Mouse (Mus musculus) thymus, postnatal 14 days (tissue): ENCODE results near the gene Gm21887.
"Not testable (repeated sequence)": the region's sequence is repeated elsewhere in the genome, so short reads cannot be mapped to it uniquely, and the experiment has no call there.

ENCODE experiments used
- DNase-seq: peaks from one replicate; pipeline ENCODE4 v3.0.0; 2021

The Gm21887 gene

GRCm38 (mm10) chrX:169998559-169999219 lies 10.8 kb upstream of the Gm21887 start:
- not testable (repeated sequence) for DNase-seq

DNA sequence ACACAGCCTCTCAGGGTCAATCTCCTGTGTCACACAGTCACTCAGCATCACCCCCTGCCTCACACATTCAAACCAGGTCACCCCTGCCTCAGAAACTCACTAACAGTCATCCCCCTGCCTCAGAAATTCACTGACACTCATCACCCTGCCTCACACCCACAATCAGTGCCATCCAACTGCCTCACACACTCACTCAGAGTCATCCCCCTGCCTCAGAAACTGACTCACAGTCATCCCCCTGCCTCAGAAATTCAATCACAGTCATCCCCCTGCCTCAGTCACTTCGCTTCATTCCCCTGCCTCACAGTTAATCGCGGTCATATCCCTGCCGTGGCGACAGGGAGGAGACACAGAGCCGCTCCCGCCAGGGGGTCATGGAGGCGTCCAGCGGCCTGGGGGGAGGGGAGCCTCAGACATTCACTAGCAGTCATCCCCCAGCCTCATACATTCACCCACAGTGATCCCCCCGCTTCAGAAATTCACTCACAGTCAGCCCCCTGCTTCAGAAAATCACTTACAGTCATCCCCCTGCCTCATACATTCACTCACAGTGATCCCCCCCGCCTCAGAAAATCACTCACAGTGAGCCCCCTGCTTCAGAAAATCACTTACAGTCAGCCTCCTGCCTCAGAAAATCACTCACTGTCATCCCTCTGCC lies 10.1 kb upstream of the Gm21887 start:
- peak; percentile 73 for DNase-seq

DNA sequence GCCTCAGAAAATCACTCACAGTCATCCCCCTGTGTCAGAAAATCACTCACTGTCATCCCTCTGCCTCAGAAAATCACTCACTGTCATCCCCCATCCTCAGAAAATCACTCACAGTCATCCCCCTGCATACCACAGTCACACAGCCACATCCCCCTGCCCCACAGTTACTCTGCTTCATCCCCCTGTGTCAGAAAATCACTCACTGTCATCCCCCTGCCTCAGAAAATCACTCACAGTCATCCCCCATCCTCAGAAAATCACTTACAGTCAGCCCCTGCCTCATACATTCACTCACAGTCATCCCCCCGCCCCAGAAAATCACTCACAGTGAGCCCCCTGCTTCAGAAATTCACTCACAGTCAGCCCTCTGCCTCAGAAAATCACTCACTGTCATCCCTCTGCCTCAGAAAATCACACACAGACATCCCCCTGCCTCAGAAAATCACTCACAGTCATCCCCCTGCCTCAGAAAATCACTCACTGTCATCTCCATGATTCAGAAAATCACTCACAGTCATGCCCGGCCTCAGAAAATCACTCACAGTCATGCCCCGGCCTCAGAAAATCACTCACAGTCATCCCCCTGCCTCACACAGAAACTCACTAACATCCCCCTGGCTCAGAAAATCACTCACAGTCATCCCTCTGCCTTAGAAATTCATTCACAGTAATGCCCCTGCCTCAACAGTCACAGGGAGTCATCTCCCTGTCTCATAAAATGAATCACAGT lies 9.4 kb upstream of the Gm21887 start:
- not testable (repeated sequence) for DNase-seq

- not testable (repeated sequence) for DNase-seq
Measured at GRCm38 (mm10) chrX:170000642-170001387, 8.6 kb upstream of the Gm21887 start.

- not testable (repeated sequence) for DNase-seq
Measured at GRCm38 (mm10) chrX:170001388-170001695, 8.1 kb upstream of the Gm21887 start.

GRCm38 (mm10) chrX:170002510-170003197 lies 6.8 kb upstream of the Gm21887 start:
- not testable (repeated sequence) for DNase-seq

DNA sequence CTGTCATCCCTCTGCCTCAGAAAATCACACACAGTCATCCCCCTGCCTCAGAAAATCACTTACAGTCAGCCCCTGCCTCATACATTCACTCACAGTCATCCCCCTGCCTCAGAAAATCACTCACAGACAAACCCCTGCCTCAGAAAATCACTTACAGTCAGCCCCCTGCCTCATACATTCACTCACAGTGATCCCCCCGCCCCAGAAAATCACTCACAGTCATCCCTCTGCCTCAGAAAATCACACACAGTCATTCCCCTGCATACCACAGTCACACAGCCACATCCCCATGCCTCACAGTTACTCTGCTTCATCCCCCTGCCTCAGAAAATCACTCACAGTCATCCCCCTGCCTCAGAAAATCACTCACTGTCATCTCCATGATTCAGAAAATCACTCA lies 5.9 kb upstream of the Gm21887 start:
- DNase-seq, result not testable (repeated sequence)

GRCm38 (mm10) chrX:170004236-170004635 lies 5.2 kb upstream of the Gm21887 start:
- not testable (repeated sequence) for DNase-seq

DNA sequence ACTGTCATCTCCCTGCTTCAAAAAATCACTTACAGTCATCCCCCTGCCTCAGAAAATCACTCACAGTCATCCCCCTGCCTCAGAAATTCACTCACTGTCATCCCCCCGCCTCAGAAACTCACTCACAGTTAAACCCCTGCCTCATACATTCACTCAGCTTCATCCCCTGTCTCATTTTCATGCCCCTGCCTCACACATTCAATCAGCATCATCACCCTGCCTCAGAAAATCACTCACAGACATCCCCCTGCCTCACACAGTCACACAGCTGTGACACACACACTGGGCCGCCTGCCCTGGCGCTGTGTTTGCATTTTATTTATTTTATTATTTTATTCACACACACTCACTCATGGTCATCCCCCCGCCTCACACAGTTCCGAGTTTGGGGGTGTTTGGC lies 4.7 kb upstream of the Gm21887 start:
- DNase-seq, result not testable (repeated sequence)

- peak; percentile 65 for DNase-seq
Measured at GRCm38 (mm10) chrX:170005194-170005593, 4.3 kb upstream of the Gm21887 start.

DNA sequence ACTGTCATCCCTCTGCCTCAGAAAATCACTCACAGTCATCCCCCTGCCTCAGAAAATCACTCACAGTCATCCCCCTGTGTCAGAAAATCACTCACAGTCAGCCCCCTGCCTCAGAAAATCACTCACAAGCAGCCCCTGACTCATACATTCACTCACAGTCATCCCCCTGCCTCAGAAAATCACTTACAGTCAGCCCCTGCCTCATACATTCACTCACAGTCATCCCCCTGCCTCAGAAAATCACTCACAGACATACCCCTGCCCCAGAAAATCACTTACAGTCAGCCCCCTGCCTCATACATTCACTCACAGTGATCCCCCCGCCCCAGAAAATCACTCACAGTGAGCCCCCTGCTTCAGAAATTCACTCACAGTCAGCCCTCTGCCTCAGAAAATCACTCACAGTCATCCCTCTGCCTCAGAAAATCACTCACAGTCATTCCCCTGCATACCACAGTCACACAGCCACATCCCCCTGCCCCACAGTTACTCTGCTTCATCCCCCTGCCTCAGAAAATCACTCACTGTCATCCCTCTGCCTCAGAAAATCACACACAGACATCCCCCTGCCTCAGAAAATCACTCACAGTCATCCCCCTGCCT lies 3.7 kb upstream of the Gm21887 start:
- DNase-seq, result not testable (repeated sequence)

DNA sequence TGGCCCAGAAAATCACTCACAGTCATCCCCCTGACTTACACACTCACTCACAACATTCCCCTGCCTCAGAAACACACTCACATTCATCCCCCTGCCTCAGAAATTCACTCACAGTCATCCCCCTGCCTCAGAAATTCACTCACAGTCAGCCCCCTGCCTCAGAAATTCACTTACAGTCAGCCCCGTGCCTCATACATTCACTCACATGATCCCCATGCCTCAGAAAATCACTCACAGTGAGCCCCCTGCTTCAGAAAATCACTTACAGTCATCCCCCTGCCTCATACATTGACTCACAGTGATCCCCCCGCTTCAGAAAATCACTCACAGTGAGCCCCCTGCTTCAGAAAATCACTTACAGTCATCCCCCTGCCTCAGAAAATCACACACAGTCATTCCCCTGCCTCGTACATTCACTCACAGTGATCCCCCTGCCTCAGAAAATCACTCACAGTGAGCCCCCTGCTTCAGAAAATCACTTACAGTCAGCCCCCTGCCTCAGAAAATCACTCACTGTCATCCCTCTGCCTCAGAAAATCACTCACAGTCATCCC lies 2.7 kb upstream of the Gm21887 start:
- not testable (repeated sequence) for DNase-seq

DNA sequence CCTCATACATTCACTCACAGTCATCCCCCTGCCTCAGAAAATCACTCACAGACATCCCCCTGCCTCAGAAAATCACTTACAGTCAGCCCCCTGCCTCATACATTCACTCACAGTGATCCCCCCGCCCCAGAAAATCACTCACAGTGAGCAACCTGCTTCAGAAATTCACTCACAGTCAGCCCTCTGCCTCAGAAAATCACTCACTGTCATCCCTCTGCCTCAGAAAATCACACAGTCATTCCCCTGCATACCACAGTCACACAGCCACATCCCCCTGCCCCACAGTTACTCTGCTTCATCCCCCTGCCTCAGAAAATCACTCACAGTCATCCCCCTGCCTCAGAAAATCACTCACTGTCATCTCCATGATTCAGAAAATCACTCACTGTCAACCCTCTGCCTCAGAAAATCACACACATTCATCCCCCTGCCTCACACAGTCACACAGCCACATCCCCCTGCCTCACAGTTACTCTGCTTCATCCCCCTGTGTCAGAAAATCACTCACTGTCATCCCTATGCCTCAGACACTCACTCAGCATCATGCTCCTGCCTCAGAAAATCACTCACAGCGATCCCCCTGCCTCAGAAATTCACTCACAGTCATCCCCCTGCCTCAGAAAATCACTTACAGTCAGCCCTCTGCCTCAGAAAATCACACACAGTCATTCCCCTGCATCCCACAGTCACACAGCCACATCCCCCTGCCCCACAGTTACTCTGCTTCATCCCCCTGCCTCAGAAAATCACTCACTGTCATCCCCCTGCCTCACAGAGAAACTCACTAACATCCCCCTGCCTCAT lies 1.9 kb upstream of the Gm21887 start:
- DNase-seq, result not testable (repeated sequence)

GRCm38 (mm10) chrX:170008179-170008467 lies 1.3 kb upstream of the Gm21887 start:
- not testable (repeated sequence) for DNase-seq

DNA sequence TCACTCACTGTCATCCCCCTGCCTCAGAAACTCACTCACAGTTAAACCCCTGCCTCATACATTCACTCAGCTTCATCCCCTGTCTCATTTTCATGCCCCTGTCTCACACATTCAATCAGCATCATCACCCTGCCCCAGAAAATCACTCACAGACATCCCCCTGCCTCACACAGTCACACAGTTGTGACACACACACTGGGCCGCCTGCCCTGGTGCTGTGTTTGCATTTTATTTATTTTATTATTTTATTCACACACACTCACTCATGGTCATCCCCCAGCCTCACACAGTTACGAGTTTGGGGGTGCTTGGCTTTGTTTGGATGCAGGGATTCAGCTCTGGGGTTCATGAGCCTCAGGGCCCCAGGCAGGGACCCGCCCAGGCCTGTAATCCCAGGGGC lies 875 bp upstream of the Gm21887 start:
- not testable (repeated sequence) for DNase-seq

DNA sequence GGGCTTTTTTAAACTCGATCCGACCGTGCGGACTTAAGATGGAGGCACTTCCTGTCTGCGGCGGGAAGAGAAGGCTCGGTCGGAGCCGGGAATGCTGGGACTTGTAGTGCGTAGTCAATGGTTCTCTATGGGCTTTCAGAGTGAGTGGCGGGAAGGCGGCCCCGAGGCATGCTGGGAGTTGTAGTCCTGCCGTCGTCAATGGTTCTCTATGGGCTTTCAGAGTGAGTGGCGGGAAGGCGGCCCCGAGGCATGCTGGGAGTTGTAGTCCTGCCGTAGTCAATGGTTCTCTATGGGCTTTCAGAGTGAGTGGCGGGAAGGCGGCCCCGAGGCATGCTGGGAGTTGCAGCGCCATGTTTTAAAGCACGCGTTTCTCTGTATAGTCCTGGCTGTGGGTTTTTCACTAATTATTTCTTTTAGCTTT lies 352 bp downstream of the Gm21887 start:
- DNase-seq, result peak; percentile 100

- peak; percentile 74 for DNase-seq
Measured at GRCm38 (mm10) chrX:170010581-170011528, 1.4 kb downstream of the Gm21887 start.

GRCm38 (mm10) chrX:170011529-170011879 lies 2.0 kb downstream of the Gm21887 start:
- not testable (repeated sequence) for DNase-seq

DNA sequence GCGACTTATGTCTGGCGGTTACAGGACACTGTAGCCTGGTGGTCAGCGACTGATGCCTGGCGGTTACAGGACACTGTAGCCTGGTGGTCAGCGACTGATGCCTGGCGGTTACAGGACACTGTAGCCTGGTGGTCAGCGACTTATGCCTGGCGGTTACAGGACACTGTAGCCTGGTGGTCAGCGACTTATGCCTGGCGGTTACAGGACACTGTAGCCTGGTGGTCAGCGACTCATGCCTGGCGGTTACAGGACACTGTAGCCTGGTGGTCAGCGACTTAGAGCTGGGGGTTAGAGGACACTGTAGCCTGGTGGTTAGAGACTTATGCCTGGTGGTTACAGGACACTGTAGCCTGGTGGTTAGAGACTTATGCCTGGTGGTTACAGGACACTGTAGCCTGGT lies 4.0 kb downstream of the Gm21887 start:
- DNase-seq, result not testable (repeated sequence)

DNA sequence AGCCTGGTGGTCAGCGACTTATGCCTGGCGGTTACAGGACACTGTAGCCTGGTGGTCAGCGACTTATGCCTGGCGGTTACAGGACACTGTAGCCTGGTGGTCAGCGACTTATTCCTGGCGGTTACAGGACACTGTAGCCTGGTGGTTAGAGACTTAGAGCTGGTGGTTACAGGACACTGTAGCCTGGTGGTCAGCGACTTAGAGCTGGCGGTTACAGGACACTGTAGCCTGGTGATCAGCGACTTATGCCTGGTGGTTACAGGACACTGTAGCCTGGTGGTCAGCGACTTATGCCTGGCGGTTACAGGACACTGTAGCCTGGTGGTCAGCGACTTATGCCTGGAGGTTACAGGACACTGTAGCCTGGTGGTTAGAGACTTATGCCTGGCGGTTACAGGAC lies 4.6 kb downstream of the Gm21887 start:
- DNase-seq, result not testable (repeated sequence)
